Mouse (Mus musculus) kidney, postnatal 4 days (tissue): ENCODE data around the gene Calhm2.

Experiments
- DNase-seq, 2 experiments: peaks; one replicate each; pipeline ENCODE4 v3.0.0; 2021; ENCODE audit warnings: mixed read lengths in 2 of 2

Gene Calhm2

GRCm38 (mm10) chr19:47067096-47067882 lies 70.8 kb downstream of the Calhm2 start, which contains the start of gene Taf5:
Gene Taf5 (plus strand): TSS chr19:47067746.
- DNase-seq = peak; percentile 98 to 99

- DNase-seq = no peak
These were observed 72.2 kb downstream of the Calhm2 start for GRCm38 (mm10) chr19:47065860-47066259.

GRCm38 (mm10) chr19:47057684-47058083 lies 80.4 kb downstream of the Calhm2 start:
- no peak for DNase-seq
